Mouse (Mus musculus) right cerebral cortex, postnatal 25 days (tissue): Measurements from ENCODE around the gene 9530077C05Rik.
A peak's percentile ranks its signal among the peaks of the same experiment; 100 is the strongest.

ENCODE experiments used
- DNase-seq: peaks from one replicate; pipeline ENCODE4 v3.0.0; 2022

The 9530077C05Rik gene

GRCm38 (mm10) chr9:22466212-22466611 lies 54.9 kb downstream of the 9530077C05Rik start:
- DNase-seq = no peak

- peak; percentile 69 for DNase-seq
These were observed 56.3 kb downstream of the 9530077C05Rik start for GRCm38 (mm10) chr9:22467371-22468169.

GRCm38 (mm10) chr9:22468170-22468898 lies 57.0 kb downstream of the 9530077C05Rik start:
- peak; percentile 59 for DNase-seq

GRCm38 (mm10) chr9:22468899-22469259 lies 57.6 kb downstream of the 9530077C05Rik start:
- no peak for DNase-seq

GRCm38 (mm10) chr9:22469643-22470042 lies 58.3 kb downstream of the 9530077C05Rik start, which contains the start of gene Rp9:
Gene Rp9, minus strand, starts transcription at chr9:22469743.
- no peak for DNase-seq

- peak; percentile 95 for DNase-seq
These were observed 64.1 kb downstream of the 9530077C05Rik start, which contains the start of gene Bbs9 for GRCm38 (mm10) chr9:22475424-22475868. Gene Bbs9, plus strand, starts transcription at chr9:22475715.

- DNase-seq = no peak
These were observed 65.0 kb downstream of the 9530077C05Rik start for GRCm38 (mm10) chr9:22476265-22476664.

- DNase-seq = no peak
These were observed 67.6 kb downstream of the 9530077C05Rik start for GRCm38 (mm10) chr9:22478946-22479345.

- DNase-seq = no peak
These were observed 72.7 kb downstream of the 9530077C05Rik start for GRCm38 (mm10) chr9:22483866-22484561.

- no peak for DNase-seq
These were observed 73.4 kb downstream of the 9530077C05Rik start for GRCm38 (mm10) chr9:22484562-22485308.

- DNase-seq = no peak
These were observed 74.9 kb downstream of the 9530077C05Rik start for GRCm38 (mm10) chr9:22486211-22486610.

- no peak for DNase-seq
These were observed 77.7 kb downstream of the 9530077C05Rik start for GRCm38 (mm10) chr9:22488963-22489362.
